Mouse (Mus musculus): ENCODE measurements around the gene Nr3c2. TPM values are rescaled to one million over a fixed set of nuclear protein-coding genes. Genes with fewer than 3 reads are reported as not detected.

The Nr3c2 gene
- 36.3 and 38.3 TPM in 2 replicates for polyA plus RNA-seq (2012; rRNA removed)

GRCm38 (mm10) chr8:76899411-76900154 is at the start of gene Nr3c2:
Nr3c2 (plus strand) TSS chr8:76899442.

Data from colon, adult 2 months (tissue).